Mouse (Mus musculus) liver, adult 2 months (tissue): ENCODE measurements around the gene Hoxc5. TPM values are rescaled to one million over a fixed set of nuclear protein-coding genes. Genes with fewer than 3 reads are reported as not detected.

Experiments
- DNase-seq: peaks from one replicate; pipeline ENCODE4 v3.0.0-alpha.2; 2011; ENCODE audit warnings: low read depth, low spot score; ENCODE audit errors: extremely low read depth
- H3K27ac ChIP-seq: fragments of 200-500 bp; replicated peaks from 2 replicates; pipeline ENCODE4 v1.5.1; 2012; ENCODE audit warnings: low read depth, mild to moderate bottlenecking, control low read depth, inconsistent platforms, low read length; ENCODE audit not compliant: insufficient read depth
- H3K27me3 ChIP-seq: fragments of 200-500 bp; 2 replicates; pipeline ENCODE4 v1.6.1; 2012; ENCODE audit warnings: mild to moderate bottlenecking, moderate library complexity, low read length, inconsistent platforms; ENCODE audit not compliant: control insufficient read depth, insufficient read depth
- H3K36me3 ChIP-seq: fragments of 200-500 bp; 2 replicates; pipeline ENCODE4 v1.6.1; 2012; ENCODE audit warnings: low read length, inconsistent platforms; ENCODE audit not compliant: control insufficient read depth, insufficient read depth
- H3K4me1 ChIP-seq: fragments of 200-500 bp; 2 replicates; pipeline ENCODE4 v1.6.1; 2011; ENCODE audit warnings: low read length; ENCODE audit not compliant: control insufficient read depth, insufficient read depth
- H3K4me3 ChIP-seq: fragments of 200-500 bp; 2 replicates; pipeline ENCODE4 v1.5.1; 2011; ENCODE audit warnings: low read depth, mild to moderate bottlenecking, control low read depth, low read length, moderate library complexity; ENCODE audit not compliant: insufficient read depth
- H3K79me2 ChIP-seq: fragments of 200-500 bp; 2 replicates; pipeline ENCODE4 v1.6.1; 2012; ENCODE audit warnings: inconsistent platforms, mild to moderate bottlenecking, low read length, moderate library complexity; ENCODE audit not compliant: control insufficient read depth, insufficient read depth
- H3K9ac ChIP-seq: fragments of 200-500 bp; 2 replicates; pipeline ENCODE4 v1.6.1; 2012; ENCODE audit warnings: low read depth, mild to moderate bottlenecking, control low read depth, inconsistent platforms, low read length
- CTCF ChIP-seq: fragments of 200-500 bp; IDR thresholded peaks from 2 replicates; pipeline ENCODE4 v1.5.1; 2011; ENCODE audit warnings: low read depth, low read length, control low read depth
- POLR2A ChIP-seq: fragments of 200-500 bp; IDR thresholded peaks from 2 replicates; pipeline ENCODE4 v1.6.1; 2011; ENCODE audit warnings: low read length, control low read depth; ENCODE audit not compliant: insufficient read depth; ENCODE audit errors: extremely low read depth
- WGBS: fragments of 180-500 bp; shearing (Covaris S2); methylation state at CpG from one replicate; pipeline ENCODE4 v1.1.7; 2018; 5-methylcytosine and 5-hydroxymethylcytosine counted together
- polyA plus RNA-seq: library from polyadenylated mRNA; depleted of rRNA; stranded (reverse); fragments of >200 nt; gene quantifications from 2 replicates; pipeline ENCODE4 v1.2.3, GENCODE M21; 2012
- total RNA-seq: library from RNA; depleted of rRNA; stranded (reverse); fragments of >200 nt; gene quantifications from 2 replicates; pipeline ENCODE4 v1.2.3, GENCODE M21; 2014

Gene Hoxc5
- total and polyA plus RNA-seq, 2 experiments = under 0.01 TPM; not detected in 1

GRCm38 (mm10) chr15:102942739-102943467, 24.3 kb upstream of the Hoxc5 start:
- Histone ChIP-seq H3K4me3 (no peak overlapping the region), H3K36me3 (no peaks in the 10 kb centered on the region), H3K79me2 (no peaks in the 10 kb centered on the region), H3K4me1 (no peaks in the 10 kb centered on the region), H3K9ac (no peak overlapping the region), H3K27me3 (peaks cover 25% of the 10 kb centered on the region), H3K27ac (no peak overlapping the region)
- 2% methylated on average over 47 of the region's 53 CpGs for WGBS
- TF ChIP-seq POLR2A = no peak
- no peak for TF ChIP-seq CTCF
- no peak for DNase-seq

GRCm38 (mm10) chr15:102943468-102943813, 23.8 kb upstream of the Hoxc5 start:
- Histone ChIP-seq H3K27me3 (peaks cover 24% of the 10 kb centered on the region), H3K4me1 (no peaks in the 10 kb centered on the region), H3K27ac (no peak overlapping the region), H3K4me3 (no peak overlapping the region), H3K9ac (no peak overlapping the region), H3K79me2 (no peaks in the 10 kb centered on the region), H3K36me3 (no peaks in the 10 kb centered on the region)
- DNase-seq = no peak
- no peak for TF ChIP-seq CTCF
- TF ChIP-seq POLR2A = no peak
- WGBS = 7% methylated on average over 5 of the region's 5 CpGs

GRCm38 (mm10) chr15:102945185-102946077, 21.8 kb upstream of the Hoxc5 start:
- H3K27ac ChIP-seq = no peak overlapping the region
- TF ChIP-seq POLR2A (no peak), CTCF (no peak)
- DNase-seq = no peak
- no peaks in the 10 kb centered on the region for H3K79me2 ChIP-seq
- no peak overlapping the region for H3K9ac ChIP-seq
- no peaks in the 10 kb centered on the region for H3K4me1 ChIP-seq
- WGBS = 23% methylated on average over 22 of the region's 22 CpGs
- H3K27me3 ChIP-seq = peaks cover 29% of the 10 kb centered on the region
- H3K4me3 ChIP-seq = no peak overlapping the region
- no peaks in the 10 kb centered on the region for H3K36me3 ChIP-seq

GRCm38 (mm10) chr15:102947276-102947675, 20.0 kb upstream of the Hoxc5 start:
- Histone ChIP-seq H3K79me2 (no peaks in the 10 kb centered on the region), H3K27me3 (peaks cover 36% of the 10 kb centered on the region), H3K36me3 (no peaks in the 10 kb centered on the region), H3K27ac (no peak overlapping the region), H3K9ac (no peak overlapping the region), H3K4me3 (no peak overlapping the region), H3K4me1 (no peaks in the 10 kb centered on the region)
- TF ChIP-seq CTCF (no peak), POLR2A (no peak)
- 9% methylated on average over 9 of the region's 9 CpGs for WGBS
- DNase-seq = no peak

GRCm38 (mm10) chr15:102948842-102949241, 18.4 kb upstream of the Hoxc5 start:
- Histone ChIP-seq H3K36me3 (no peaks in the 10 kb centered on the region), H3K9ac (no peak overlapping the region), H3K27ac (no peak overlapping the region), H3K4me1 (no peaks in the 10 kb centered on the region), H3K27me3 (peaks cover 26% of the 10 kb centered on the region), H3K79me2 (no peaks in the 10 kb centered on the region), H3K4me3 (no peak overlapping the region)
- TF ChIP-seq POLR2A (no peak), CTCF (no peak)
- DNase-seq = no peak
- 36% methylated on average over 2 of the region's 2 CpGs for WGBS
